Mouse (Mus musculus) testis, adult 10 weeks (tissue): ENCODE data around the gene Mthfd1l. TPM values are rescaled to one million over a fixed set of nuclear protein-coding genes. Genes with fewer than 3 reads are reported as not detected.

Experiments
- polyA plus RNA-seq: library from polyadenylated mRNA; stranded (reverse); fragments of 350-450 nt; fragmentation: Illumina TruSeq; extraction: RNeasy Lipid Tissue Mini Kit (QIAGEN cat#74804); gene quantifications from one replicate; pipeline ENCODE4 v1.2.3, GENCODE M21; 2014; ENCODE audit warnings: low read depth, low replicate concordance

Gene Mthfd1l
- polyA plus RNA-seq, result 1.8 TPM

GRCm38 (mm10) chr10:3972981-3973588 lies at the start of gene Mthfd1l:
TSS of gene Mthfd1l (plus strand) at chr10:3973118.

Other genes with a start within 250 kb of the Mthfd1l start
- 13.7 TPM for gene Plekhg1, start 232.8 kb upstream of the Mthfd1l start, polyA plus RNA-seq